Mouse (Mus musculus): ENCODE data around the gene Nkain1.

Gene Nkain1

GRCm38 (mm10) chr4:130549189-130549588 lies 24.8 kb downstream of the Nkain1 start:
- DNase-seq: no peak

- no peak for DNase-seq
Observed at GRCm38 (mm10) chr4:130546798-130547562, 27.0 kb downstream of the Nkain1 start.

- DNase-seq: no peak
Observed at GRCm38 (mm10) chr4:130544392-130544791, 29.6 kb downstream of the Nkain1 start.

DNA sequence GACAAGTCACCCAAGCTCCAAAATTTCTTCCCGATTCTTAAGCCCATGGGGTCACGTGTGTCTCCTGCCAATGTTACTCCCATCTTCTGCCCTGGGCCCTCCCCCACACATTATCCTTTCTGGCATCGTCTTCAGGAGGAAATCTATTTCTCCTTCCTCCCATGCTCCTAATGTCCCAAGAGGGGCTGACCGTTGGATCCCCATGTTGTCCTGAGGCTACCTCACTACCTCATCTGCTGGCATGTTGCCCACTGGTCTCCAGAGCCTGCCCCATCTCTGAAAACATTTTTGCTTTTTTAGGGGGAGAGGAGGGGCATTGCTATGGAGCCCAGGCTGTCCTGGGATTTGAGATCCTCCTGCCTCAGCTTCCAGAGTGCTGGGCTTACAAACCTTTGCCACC lies 30.9 kb downstream of the Nkain1 start:
- DNase-seq: no peak

DNA sequence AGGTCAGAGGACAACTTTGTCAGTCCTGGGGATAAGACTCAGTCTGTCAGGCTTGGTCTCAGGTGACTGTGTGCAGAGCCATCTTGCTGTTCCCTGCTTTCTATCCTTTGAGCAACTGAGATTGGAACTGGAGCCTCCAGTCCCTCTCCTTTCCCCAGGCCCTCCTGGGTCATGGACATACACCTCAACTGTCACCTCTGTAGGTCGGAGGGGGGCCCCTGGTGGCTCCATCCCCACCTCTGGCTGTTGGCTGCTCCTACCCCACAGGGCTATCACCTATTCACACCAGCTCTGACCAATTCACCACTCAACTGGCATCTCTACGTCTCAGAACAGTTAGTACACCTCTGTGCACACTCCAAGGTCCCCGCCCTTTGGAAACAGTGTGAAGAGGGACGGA lies 33.1 kb downstream of the Nkain1 start:
- DNase-seq: no peak

GRCm38 (mm10) chr4:130539706-130540105 lies 34.3 kb downstream of the Nkain1 start:
- DNase-seq: no peak

- DNase-seq: no peak
Observed at GRCm38 (mm10) chr4:130539053-130539452, 34.9 kb downstream of the Nkain1 start.

DNA sequence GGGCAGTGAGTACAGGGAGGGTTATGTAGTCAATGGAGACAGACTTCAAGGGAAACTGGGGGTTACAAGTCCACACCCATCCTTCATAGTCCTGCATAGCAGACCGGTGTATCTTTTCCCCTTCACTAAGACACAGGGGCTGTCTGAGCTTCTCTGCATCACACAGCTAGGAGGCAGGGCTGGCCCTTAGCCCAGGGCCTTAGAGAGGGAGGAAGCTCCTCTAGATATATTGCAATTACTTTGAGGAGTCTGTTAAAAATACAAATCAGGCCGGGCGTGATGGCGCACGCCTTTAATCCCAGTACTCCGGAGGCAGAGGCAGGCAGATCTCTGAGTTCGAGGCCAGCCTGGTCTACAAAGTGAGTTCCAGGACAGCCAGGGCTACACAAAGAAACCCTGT lies 36.6 kb downstream of the Nkain1 start:
- no peak for DNase-seq

DNA sequence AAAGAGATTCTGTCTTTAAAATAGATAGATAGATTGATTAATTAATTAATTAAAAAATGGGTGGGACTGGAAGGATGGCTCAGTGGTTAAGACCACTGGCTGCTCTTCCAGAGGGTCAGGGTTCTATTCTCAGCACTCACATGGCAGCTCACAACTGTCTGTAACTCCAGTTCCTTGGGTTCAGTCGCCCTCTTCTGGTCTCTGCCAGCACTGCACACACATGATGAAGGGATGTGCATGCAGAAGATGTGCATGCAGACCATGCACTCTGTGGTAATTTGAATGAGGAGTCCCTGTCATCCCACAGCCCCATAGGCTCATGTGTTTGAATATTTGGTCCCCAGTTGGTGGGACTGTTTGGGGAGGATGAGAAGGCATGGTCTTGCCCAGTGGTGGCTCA lies 38.2 kb downstream of the Nkain1 start:
- no peak for DNase-seq

- peak; percentile 56 to 82 for DNase-seq
Observed at GRCm38 (mm10) chr4:130533975-130534374, 40.0 kb downstream of the Nkain1 start.

DNA sequence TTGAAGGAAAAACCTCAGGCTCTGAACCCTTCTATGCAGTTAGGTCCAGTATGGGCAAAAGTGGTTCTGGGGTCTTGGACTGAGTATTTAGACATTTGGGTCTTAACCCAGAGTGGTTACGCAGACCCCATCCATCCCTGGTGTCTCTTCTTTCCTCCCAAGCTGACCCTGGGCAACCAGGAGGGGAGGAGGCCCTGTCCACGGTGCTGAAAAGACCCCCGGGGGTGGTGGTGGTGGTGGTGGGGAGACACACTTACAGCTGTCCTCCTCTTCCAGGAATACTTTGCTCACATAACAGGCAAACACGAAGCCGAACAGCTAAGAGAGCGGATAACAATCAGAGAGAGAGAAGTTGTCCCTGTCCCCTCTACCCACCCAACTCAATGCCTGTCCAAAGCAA lies 41.6 kb downstream of the Nkain1 start:
- no peak for DNase-seq

DNA sequence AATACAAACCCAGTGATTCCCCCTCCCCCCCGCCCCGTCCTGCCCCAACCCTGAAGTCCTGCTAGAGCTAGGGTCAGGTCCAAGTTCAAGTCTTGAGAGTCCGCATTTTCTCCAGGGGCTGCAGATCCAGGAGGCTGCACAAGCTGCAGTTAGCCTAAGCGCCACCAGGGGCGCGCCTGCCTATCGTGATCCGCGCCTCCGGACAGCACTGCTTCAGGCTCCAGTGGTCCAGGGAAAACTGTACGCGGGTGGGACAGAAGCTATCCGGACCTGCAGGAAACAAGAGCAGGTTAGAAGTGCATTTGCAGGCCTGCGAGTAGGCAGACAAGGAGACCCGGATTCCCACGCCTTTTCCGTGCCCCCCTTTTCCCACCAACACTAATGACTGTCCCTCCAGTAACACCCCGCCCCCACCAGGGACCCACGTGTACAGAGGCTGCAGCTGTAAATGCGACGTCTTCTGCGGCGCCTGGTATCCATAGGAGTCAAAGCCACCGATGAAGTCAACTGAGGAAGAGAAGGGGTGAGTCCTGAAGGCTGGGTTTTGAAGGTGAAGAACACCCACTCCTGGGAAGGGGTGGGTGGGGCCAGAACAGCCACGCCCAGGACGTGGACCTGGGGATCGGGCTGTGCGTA lies 42.2 kb downstream of the Nkain1 start:
- DNase-seq: peak; percentile 27 to 65

- DNase-seq: no peak
Observed at GRCm38 (mm10) chr4:130527804-130528203, 46.2 kb downstream of the Nkain1 start.

GRCm38 (mm10) chr4:130525041-130525440 lies 48.9 kb downstream of the Nkain1 start:
- no peak for DNase-seq

DNA sequence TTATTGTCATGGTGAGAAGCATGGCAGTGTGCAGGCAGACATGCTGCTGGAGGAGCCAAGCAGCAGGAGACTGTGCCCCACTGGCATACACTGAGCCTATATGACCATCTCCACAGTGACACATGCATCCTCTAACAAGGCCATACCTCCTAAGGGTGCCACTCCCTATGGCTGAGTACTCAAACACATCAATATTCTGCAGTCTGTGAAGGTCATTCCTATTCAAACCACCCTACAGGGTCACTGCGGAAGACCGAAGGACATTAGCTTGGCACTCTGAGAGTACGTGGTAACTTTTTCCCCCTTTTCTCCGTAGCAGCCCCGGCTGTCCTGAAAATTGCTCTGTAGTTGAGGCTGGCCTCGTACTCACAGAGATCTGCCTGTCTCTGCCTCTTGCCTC lies 52.5 kb downstream of the Nkain1 start:
- DNase-seq: no peak

- DNase-seq: no peak
Observed at GRCm38 (mm10) chr4:130520482-130520851, 53.5 kb downstream of the Nkain1 start.

DNA sequence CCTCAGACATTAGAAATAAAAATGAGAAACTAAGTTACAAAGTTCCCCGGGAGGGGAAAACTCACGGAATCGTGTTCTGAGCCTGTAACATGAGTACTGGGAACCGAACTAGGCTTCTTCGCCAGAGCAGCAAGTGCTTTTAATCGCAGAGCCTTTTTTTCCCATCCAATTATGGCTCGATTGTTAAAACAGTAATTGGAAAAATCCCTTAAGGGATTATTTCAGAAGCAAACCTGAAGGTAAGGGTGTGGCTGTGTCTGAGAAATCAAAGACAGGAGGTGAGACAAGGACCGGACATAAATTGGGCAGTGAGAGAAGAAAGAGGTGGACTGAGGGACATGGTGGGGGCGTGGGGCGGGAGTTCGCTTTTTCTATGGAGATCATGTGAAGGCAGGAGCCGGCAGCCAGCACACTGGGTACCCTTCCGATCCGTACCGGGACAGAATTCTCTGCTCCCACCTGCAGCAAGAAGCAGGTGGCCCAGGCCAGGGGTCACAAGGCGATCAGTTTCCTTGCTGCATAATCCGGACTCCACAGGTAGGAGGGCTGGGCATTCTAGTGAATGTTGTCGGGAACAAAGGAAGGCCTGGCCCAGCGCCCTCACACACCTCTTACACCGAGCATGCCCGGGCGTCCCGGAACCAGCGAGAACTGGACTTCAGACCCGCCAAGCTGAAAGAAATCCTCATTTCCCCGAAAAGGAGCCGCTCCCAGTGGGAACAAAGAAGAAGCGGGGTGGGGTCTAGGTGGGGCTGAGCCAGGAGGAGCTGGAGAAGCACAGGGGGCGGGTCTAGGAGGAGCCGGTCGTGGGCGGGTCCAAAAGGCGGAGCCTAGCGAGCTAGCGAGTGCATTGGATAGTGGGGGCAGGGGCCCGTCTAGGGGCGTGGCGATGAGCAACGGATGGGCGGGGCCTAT lies 54.1 kb downstream of the Nkain1 start:
- DNase-seq: peak; percentile 89 to 94

DNA sequence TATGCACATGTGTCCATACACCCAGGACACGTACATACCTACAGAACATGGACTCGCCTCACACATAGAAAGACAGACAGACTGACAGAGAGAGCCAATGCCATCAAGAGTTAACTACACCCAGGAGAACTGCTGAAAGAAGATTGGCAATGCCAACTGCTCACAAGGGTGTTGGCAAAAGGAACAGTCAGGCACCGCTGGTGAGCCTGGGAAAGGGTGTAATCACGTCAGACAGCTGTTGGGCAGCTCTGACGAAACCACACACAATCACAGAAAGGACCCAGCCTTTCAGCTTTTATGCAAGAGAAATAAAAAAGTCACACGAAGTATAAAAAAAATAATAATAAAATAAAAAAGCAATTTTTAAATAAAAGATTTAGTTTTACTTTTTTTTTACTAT lies 57.5 kb downstream of the Nkain1 start:
- no peak for DNase-seq

Data from spleen, adult 18-20 months (tissue).